Mouse (Mus musculus) myocyte (in vitro differentiated cells): Measurements from ENCODE around the gene Tmem174. TPM values are rescaled to one million over a fixed set of nuclear protein-coding genes. Genes with fewer than 3 reads are reported as not detected.

Experiments
- H3K27me3 ChIP-seq: one replicate; pipeline ENCODE4 v1.6.1; 2011; ENCODE audit not compliant: control insufficient read depth, insufficient read depth, insufficient read length
- H3K36me3 ChIP-seq: one replicate; pipeline ENCODE4 v1.6.1; 2011; ENCODE audit not compliant: control insufficient read depth, insufficient read depth
- H3K4me2 ChIP-seq: one replicate; pipeline ENCODE4 v1.6.1; 2011; ENCODE audit warnings: low read depth, control low read depth
- H3K4me3 ChIP-seq: one replicate; pipeline ENCODE4 v1.5.1; 2011; ENCODE audit warnings: mild to moderate bottlenecking, control low read depth, moderate library complexity
- H3K79me2 ChIP-seq: one replicate; pipeline ENCODE4 v1.6.1; 2011; ENCODE audit not compliant: control insufficient read depth, insufficient read depth
- H3ac ChIP-seq: one replicate; pipeline ENCODE4 v1.6.1; 2011; ENCODE audit not compliant: control insufficient read depth, insufficient read length
- CEBPB ChIP-seq: IDR thresholded peaks from 2 replicates; pipeline ENCODE4 v1.6.1; 2011; ENCODE audit warnings: mild to moderate bottlenecking, moderate library complexity; ENCODE audit not compliant: poor library complexity, insufficient read depth, severe bottlenecking
- E2F4 ChIP-seq: IDR thresholded peaks from one replicate; pipeline ENCODE4 v1.6.1; 2011; ENCODE audit warnings: mild to moderate bottlenecking, control low read depth, moderate library complexity; ENCODE audit not compliant: insufficient read depth
- MAX ChIP-seq: IDR thresholded peaks from one replicate; pipeline ENCODE4 v1.6.1; 2011; ENCODE audit warnings: low read depth, mild to moderate bottlenecking, control low read depth
- MYOD1 ChIP-seq, 3 experiments: IDR thresholded peaks; one replicate each; pipeline ENCODE4 v1.6.1; 2011; ENCODE audit warnings: control low read depth in 2 of 3, low read depth in 2 of 3, mild to moderate bottlenecking in 2 of 3, moderate library complexity in 1 of 3; ENCODE audit not compliant: insufficient read length in 2 of 3, control insufficient read depth in 1 of 3
- MYOG ChIP-seq, 3 experiments: IDR thresholded peaks; one replicate each; pipeline ENCODE4 v1.6.1; 2011; ENCODE audit warnings: control low read depth in 2 of 3, low read depth in 2 of 3, mild to moderate bottlenecking in 2 of 3; ENCODE audit not compliant: insufficient read length in 2 of 3, control insufficient read depth in 1 of 3, insufficient read depth in 1 of 3
- POLR2A ChIP-seq: IDR thresholded peaks from one replicate; pipeline ENCODE4 v1.6.1; 2011; ENCODE audit warnings: low read depth, mild to moderate bottlenecking, control low read depth, moderate library complexity; ENCODE audit not compliant: insufficient read length
- POLR2AphosphoS2 ChIP-seq: IDR thresholded peaks from one replicate; pipeline ENCODE4 v1.6.1; 2011; ENCODE audit warnings: low read depth, control low read depth; ENCODE audit not compliant: insufficient read length
- REST ChIP-seq: IDR thresholded peaks from one replicate; pipeline ENCODE4 v1.6.1; 2011; ENCODE audit warnings: mild to moderate bottlenecking, control low read depth, moderate library complexity; ENCODE audit not compliant: insufficient read depth, insufficient read length
- SRF ChIP-seq: IDR thresholded peaks from one replicate; pipeline ENCODE4 v1.6.1; 2011; ENCODE audit warnings: low read depth; ENCODE audit not compliant: control insufficient read depth, insufficient read length
- TCF12 ChIP-seq: IDR thresholded peaks from one replicate; pipeline ENCODE4 v1.6.1; 2011; ENCODE audit warnings: mild to moderate bottlenecking, control low read depth; ENCODE audit not compliant: poor library complexity, insufficient read depth, severe bottlenecking
- TCF3 ChIP-seq: IDR thresholded peaks from one replicate; pipeline ENCODE4 v1.6.1; 2011; ENCODE audit warnings: low read depth, control low read depth; ENCODE audit not compliant: insufficient read length
- USF1 ChIP-seq: IDR thresholded peaks from one replicate; pipeline ENCODE4 v1.6.1; 2011; ENCODE audit warnings: low read depth, mild to moderate bottlenecking, control low read depth, moderate library complexity
- polyA plus RNA-seq: library from polyadenylated mRNA; unstranded; fragments of >200 nt; fragmentation: generic; extraction: Trizol; gene quantifications from one replicate; pipeline ENCODE4 v1.2.1, GENCODE M21; 2012; ENCODE audit warnings: missing spikeins

Gene Tmem174
- polyA plus RNA-seq, 1 experiment: not detected

DNA sequence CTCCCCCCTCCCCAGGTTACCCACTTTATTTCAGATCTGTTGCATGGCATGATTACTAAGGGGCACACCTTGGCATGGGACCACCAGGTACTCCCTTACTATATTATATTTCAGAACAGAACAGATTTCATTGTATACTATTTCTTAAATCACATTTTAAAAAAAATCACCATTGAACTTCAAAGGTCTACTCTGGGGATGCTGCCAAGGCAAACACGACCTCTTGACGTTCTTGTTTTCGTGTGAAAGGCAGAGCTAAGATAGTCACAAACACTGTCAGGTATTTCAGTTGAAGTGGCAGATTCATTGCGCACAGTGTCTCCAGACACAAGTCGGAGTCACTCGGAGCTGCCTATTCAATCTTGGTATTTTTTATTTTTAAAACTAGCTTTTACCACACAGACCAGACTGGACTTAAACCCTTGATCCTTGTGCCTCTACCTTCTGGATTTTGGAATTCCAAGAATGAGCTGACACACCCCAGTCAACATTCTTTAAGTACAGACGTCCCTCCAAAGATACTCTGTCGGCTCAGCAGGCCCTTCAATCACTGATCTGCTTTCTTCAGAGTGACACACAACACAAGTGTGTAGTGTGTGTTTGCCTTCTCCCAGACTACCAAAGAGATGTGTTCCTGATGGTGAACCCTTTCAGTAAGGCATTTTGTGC is 14.2 kb downstream of the Tmem174 start:
- no peaks in the 10 kb centered on the region for H3K27me3 ChIP-seq
- H3K4me2 ChIP-seq: no peak overlapping the region
- TF ChIP-seq E2F4 (no peak), POLR2AphosphoS2 (no peak), SRF (no peak)
- H3ac ChIP-seq: no peak overlapping the region
- H3K36me3 ChIP-seq: no peaks in the 10 kb centered on the region
- H3K79me2 ChIP-seq: no peaks in the 10 kb centered on the region
- no peak overlapping the region for H3K4me3 ChIP-seq

DNA sequence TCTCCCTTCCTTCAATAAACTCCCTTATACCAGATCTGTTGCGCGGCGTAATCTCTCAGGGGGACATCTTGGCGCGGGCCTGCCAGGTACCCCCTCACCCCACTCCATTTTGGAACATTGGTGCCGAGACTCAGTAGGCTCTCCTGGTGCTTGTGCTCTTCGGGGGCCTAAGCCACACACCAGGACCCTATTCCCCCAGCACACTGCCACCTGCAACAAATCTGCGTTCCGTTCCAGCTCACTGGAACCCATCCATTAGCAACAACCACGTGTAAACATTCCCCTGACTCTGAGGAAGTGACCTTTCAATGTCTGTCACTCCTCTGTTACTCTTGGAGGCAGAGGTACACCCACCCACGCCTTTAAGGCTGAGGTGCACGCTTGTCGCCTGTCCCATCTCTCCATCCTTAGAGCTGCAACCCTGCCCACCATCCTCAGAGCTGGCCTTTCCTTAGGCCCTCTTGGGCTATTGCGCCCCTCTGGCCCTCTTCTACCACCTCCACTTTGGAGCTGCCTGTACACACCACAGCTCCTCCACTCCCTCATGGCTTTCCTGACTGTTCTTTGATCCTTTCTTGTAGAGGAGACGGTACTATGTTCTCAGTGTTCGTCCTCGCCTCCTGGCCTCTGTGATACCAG is 19.7 kb downstream of the Tmem174 start:
- Histone ChIP-seq H3K4me2 (no peak overlapping the region), H3K79me2 (no peaks in the 10 kb centered on the region), H3K4me3 (no peak overlapping the region), H3K36me3 (no peaks in the 10 kb centered on the region), H3ac (no peak overlapping the region), H3K27me3 (no peaks in the 10 kb centered on the region)
- no peak for TF ChIP-seq MYOD1 (IDR thresholded peaks at IDR 0.05; ENCODE audit: control insufficient read depth in 1 of 3, insufficient read length in 2 of 3, low read depth in 2 of 3)
- no peak for TF ChIP-seq MAX
- no peak for TF ChIP-seq REST
- TF ChIP-seq POLR2AphosphoS2: no peak
- no peak for TF ChIP-seq E2F4
- no peak for TF ChIP-seq CEBPB
- no peak for TF ChIP-seq POLR2A
- TF ChIP-seq TCF3: no peak
- TF ChIP-seq TCF12: no peak
- TF ChIP-seq MYOG (IDR thresholded peaks at IDR 0.05; ENCODE audit: control insufficient read depth in 1 of 3, insufficient read depth in 1 of 3, insufficient read length in 2 of 3, low read depth in 2 of 3): no peak
- TF ChIP-seq USF1: no peak
- no peak for TF ChIP-seq SRF

DNA sequence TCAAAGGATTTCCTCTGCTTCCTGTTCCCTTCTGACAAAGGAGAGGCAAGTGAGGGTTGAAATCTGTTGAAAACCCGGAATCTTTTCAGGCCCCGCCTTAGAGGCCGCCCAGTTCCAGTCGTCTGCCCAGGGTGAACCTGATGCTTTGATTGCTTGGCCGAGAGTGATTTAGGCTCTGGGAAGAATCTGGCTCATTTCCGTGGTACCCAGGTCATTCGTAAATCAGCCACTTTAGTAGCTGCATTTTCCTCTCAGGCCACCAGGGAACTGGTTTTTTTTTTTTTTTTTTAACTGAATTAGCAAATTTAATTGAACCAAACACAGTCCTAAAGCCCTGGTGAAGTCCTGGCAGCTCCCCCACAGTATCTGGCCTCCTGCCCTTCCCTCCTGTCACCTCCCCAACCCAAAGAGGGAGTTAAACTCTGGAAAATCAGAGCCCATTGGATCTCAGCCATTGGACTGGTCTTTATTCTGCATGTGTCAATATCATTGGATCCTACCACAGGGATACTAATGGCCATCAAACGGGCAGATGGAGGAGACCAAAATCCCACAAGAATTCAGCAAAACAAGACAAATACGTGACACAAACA is 29.2 kb downstream of the Tmem174 start:
- Histone ChIP-seq H3ac (no peak overlapping the region), H3K27me3 (no peaks in the 10 kb centered on the region), H3K36me3 (no peaks in the 10 kb centered on the region), H3K4me2 (no peak overlapping the region), H3K79me2 (no peaks in the 10 kb centered on the region), H3K4me3 (no peak overlapping the region)
- no peak for TF ChIP-seq MYOD1 (IDR thresholded peaks at IDR 0.05; ENCODE audit: control insufficient read depth in 1 of 3, insufficient read length in 2 of 3, low read depth in 2 of 3)
- no peak for TF ChIP-seq POLR2A
- no peak for TF ChIP-seq TCF3
- no peak for TF ChIP-seq USF1
- no peak for TF ChIP-seq REST
- no peak for TF ChIP-seq CEBPB
- TF ChIP-seq MYOG (IDR thresholded peaks at IDR 0.05; ENCODE audit: control insufficient read depth in 1 of 3, insufficient read depth in 1 of 3, insufficient read length in 2 of 3, low read depth in 2 of 3): no peak
- no peak for TF ChIP-seq TCF12
- no peak for TF ChIP-seq SRF
- TF ChIP-seq MAX: no peak
- no peak for TF ChIP-seq POLR2AphosphoS2
- TF ChIP-seq E2F4: no peak

DNA sequence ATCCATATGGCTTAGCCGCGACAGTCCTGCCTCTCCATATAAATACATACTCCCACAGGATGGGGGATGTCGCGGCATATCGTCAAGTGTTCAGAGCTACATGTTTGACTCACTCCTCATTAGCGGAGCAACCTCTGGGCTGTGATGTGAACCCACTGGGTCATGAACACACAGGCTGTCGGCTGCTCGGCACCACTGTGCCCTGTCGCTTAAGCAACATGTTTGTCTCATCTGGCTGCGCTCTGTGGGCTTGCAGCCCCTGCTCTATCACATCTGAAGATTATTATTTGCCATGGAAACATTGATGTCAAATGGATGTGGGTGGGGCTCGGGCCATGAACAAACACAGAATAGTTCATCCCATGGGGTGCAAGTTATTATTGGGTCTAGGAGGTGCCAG is 33.4 kb downstream of the Tmem174 start:
- H3K36me3 ChIP-seq: no peaks in the 10 kb centered on the region
- H3K79me2 ChIP-seq: no peaks in the 10 kb centered on the region
- TF ChIP-seq E2F4 (no peak), CEBPB (no peak), SRF (no peak), MYOG (IDR thresholded peaks at IDR 0.05; ENCODE audit: control insufficient read depth in 1 of 3, insufficient read depth in 1 of 3, insufficient read length in 2 of 3, low read depth in 2 of 3) (no peak), TCF3 (no peak), POLR2A (no peak)
- H3K4me2 ChIP-seq: no peak overlapping the region
- no peak overlapping the region for H3K4me3 ChIP-seq
- no peak overlapping the region for H3ac ChIP-seq
- H3K27me3 ChIP-seq: no peaks in the 10 kb centered on the region

DNA sequence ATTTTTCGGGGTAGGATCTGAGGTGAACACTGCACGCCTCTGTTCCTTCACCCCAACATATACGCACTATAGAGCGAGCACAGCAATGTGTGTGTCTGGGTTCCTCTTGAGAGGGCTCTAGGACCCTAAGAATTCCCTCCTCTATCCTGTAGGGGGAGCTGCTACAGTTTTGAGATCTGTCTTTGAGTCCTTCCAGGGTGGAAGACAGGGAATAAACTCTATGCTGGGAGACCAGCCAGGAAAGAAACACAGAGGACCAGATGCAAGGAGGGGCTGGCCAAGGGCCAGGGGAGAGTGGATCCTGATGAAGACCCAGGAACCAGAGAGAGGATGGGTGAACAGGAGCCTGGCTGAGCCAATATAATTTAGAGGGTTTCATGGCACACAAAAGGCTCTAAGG is 40.5 kb downstream of the Tmem174 start:
- no peak for TF ChIP-seq USF1
- TF ChIP-seq MYOG (IDR thresholded peaks at IDR 0.05; ENCODE audit: control insufficient read depth in 1 of 3, insufficient read depth in 1 of 3, insufficient read length in 2 of 3, low read depth in 2 of 3): no peak
- TF ChIP-seq CEBPB: no peak
- no peak for TF ChIP-seq MYOD1 (IDR thresholded peaks at IDR 0.05; ENCODE audit: control insufficient read depth in 1 of 3, insufficient read length in 2 of 3, low read depth in 2 of 3)
- no peak for TF ChIP-seq TCF12
- no peak for TF ChIP-seq MAX
- no peaks in the 10 kb centered on the region for H3K79me2 ChIP-seq
- no peak overlapping the region for H3ac ChIP-seq
- no peak overlapping the region for H3K4me2 ChIP-seq
- H3K36me3 ChIP-seq: no peaks in the 10 kb centered on the region
- no peak overlapping the region for H3K4me3 ChIP-seq
- H3K27me3 ChIP-seq: no peaks in the 10 kb centered on the region
